Comparison of ENCODE assay signal across 9 mouse cellular contexts in genomic region chr1:52004096-52004495, GRCm38 (mm10). TPM values are rescaled to one million over a fixed set of nuclear protein-coding genes. Genes with fewer than 3 reads are reported as not detected.
DNase-seq lines count a peak whose midpoint lies in the region; ATAC-seq and TF ChIP-seq lines count a peak whose summit lies in the region.
"Had no signal": no experiment of that assay in that cellular context is flagged by ENCODE, and none has a peak within 500 bp of the region (broad histone marks: within the 10 kb centered on the region; RNA-seq: fewer than 3 reads in every experiment).

No protein-coding gene starts in this region.

- DNase-seq in 3T3-L1 (ENCODE audit: low read depth, low spot score) (peak; percentile 84), G1E (ENCODE audit: low spot score) (no peak)
- DNase-seq in cerebellum, adult 11-12 months: peak; percentile 19
- DNase-seq in forebrain, postnatal 0 days: peak; percentile 83
- DNase-seq in kidney, postnatal 10 days: peak; percentile 85
- DNase-seq in lung, adult 2 months: peak; percentile 69
- peak; percentile 29 for DNase-seq in retina, postnatal 7 days (ENCODE audit: low read depth, low spot score)
- DNase-seq in urinary bladder, postnatal 14 days (ENCODE audit: low spot score): peak; percentile 77

- peak; percentile 82 for TF ChIP-seq CTCF in G1E (IDR thresholded peaks at IDR 0.05; ENCODE audit: low read depth, low read length)
- TF ChIP-seq CTCF in forebrain, postnatal 0 days (IDR thresholded peaks at IDR 0.05; ENCODE audit: low read depth): peak; percentile 85
- TF ChIP-seq CTCF in lung, adult 2 months (IDR thresholded peaks at IDR 0.05; ENCODE audit: insufficient read depth, low read length): peak; percentile 60

- H3K36me3 ChIP-seq in G1E (replicated peaks): no peaks in the 10 kb centered on the region
- no peaks in the 10 kb centered on the region for H3K36me3 ChIP-seq in forebrain, postnatal 0 days (ENCODE audit: insufficient read depth)
- H3K36me3 ChIP-seq: stomach, embryonic 15.5 days had no signal

- no peaks in the 10 kb centered on the region for H3K9me3 ChIP-seq in G1E (replicated peaks)
- no peaks in the 10 kb centered on the region for H3K9me3 ChIP-seq in forebrain, postnatal 0 days (ENCODE audit: low read length)
- H3K9me3 ChIP-seq: stomach, embryonic 15.5 days had no signal

- no peak overlapping the region for H3K27ac ChIP-seq in forebrain, postnatal 0 days (ENCODE audit: low read depth, low read length)
- H3K27ac ChIP-seq: stomach, embryonic 15.5 days had no signal

- H3K9ac ChIP-seq in forebrain, postnatal 0 days: no peak overlapping the region
- H3K9ac ChIP-seq: stomach, embryonic 15.5 days had no signal

- no peaks in the 10 kb centered on the region for H3K4me1 ChIP-seq in G1E (ENCODE audit: insufficient read depth, low read depth, low read length)
- H3K4me1 ChIP-seq in forebrain, postnatal 0 days (ENCODE audit: insufficient read depth): no peaks in the 10 kb centered on the region; the same call in 1 of the 2 replicates
- H3K4me1 ChIP-seq in lung, adult 2 months (ENCODE audit: control insufficient read depth, insufficient read depth, low read length): no peaks in the 10 kb centered on the region
- H3K4me1 ChIP-seq: stomach, embryonic 15.5 days had no signal

- WGBS in forebrain, postnatal 0 days: 16% methylated on average over 8 of the region's 8 CpGs
- WGBS in lung, adult 2 months: 15% methylated on average over 8 of the region's 8 CpGs

- peak; percentile 49 for ATAC-seq in G1E (ENCODE audit: extremely low read depth, insufficient number of reproducible peaks, low FRiP score, poor library complexity, severe bottlenecking)
- peak; percentile 55; the same call in 1 of the 2 replicates for ATAC-seq in forebrain, postnatal 0 days

- no peak overlapping the region for H3K4me3 ChIP-seq in G1E (ENCODE audit: low read depth, low read length)
- no peak overlapping the region for H3K4me3 ChIP-seq in forebrain, postnatal 0 days (ENCODE audit: low read depth, low read length)
- H3K4me3 ChIP-seq in lung, adult 2 months (replicated peaks; ENCODE audit: extremely low read depth, low read depth, low read length): no peak overlapping the region
- H3K4me3 ChIP-seq: stomach, embryonic 15.5 days had no signal

- peaks cover 3% of the 10 kb centered on the region; the same call in 1 of the 2 replicates for H3K27me3 ChIP-seq in G1E (ENCODE audit: insufficient read depth, low read length)
- H3K27me3 ChIP-seq in forebrain, postnatal 0 days (ENCODE audit: insufficient read depth, low read length): no peaks in the 10 kb centered on the region
- H3K27me3 ChIP-seq: stomach, embryonic 15.5 days had no signal

- H3K4me2 ChIP-seq in forebrain, postnatal 0 days (ENCODE audit: low read depth): no peak overlapping the region
- H3K4me2 ChIP-seq: stomach, embryonic 15.5 days had no signal

- no peak for TF ChIP-seq POLR2A in lung, adult 2 months (IDR thresholded peaks at IDR 0.05; ENCODE audit: borderline replicate concordance, extremely low read depth, low read depth, low read length)

RNA-seq across cellular contexts. Expression of gene Stat4, which starts 17.1 kb away (rescaled TPM):
- total RNA-seq in G1E (2014; fragmentation: Nextera tagmentation) (not detected in 2 replicates), G1E (2017) (0.11 TPM in 1 of 2 replicates, not detected in the other)
- not detected in 2 replicates for polyA plus RNA-seq in G1E (2012)
- 0.46 and 0.81 TPM in 2 replicates for total RNA-seq in forebrain, postnatal 0 days (2014; rRNA removed)
- 0.68 and 1.1 TPM in 2 replicates for polyA plus RNA-seq in forebrain, postnatal 0 days (2015; fragmentation: Nextera tagmentation; extraction: Ambion mirVana)
- polyA plus RNA-seq in lung, adult 2 months (2012; rRNA removed): 0.95 and 1.1 TPM in 2 replicates
